ENCODE assay signal across 26 mouse cellular contexts in the genomic region with DNA sequence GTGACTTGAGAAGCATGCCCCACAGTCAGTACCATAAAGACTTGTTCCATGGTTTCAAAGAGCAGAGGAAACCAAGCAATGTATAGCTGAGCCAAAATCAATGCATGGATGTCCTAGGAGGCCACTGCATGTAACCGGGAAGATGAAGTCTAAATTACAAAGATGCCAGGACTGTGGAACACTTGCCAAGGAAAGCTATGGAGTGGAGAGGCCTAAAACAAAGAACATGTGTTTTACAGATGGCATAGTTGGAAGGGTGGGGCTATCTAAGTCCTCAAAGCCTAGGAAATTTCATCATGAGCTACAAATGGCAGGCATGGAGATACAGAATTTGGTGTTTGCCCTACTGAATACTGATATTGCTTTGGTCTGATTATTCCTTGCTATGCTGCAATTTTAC.
A peak's percentile ranks its signal among the peaks of the same experiment; 100 is the strongest.
DNase-seq lines count a peak whose midpoint lies in the region; ATAC-seq and TF ChIP-seq lines count a peak whose summit lies in the region.
"Had no signal": no experiment of that assay in that cellular context is flagged by ENCODE, and none has a peak within 500 bp of the region (broad histone marks: within the 10 kb centered on the region; RNA-seq: fewer than 3 reads in every experiment).

No protein-coding gene starts in this region.

- H3K27ac ChIP-seq in heart, embryonic 10.5 days = no peak overlapping the region
- no peak overlapping the region for H3K27ac ChIP-seq in limb, embryonic 14.5 days (replicated peaks; ENCODE audit: low read depth, low read length)
- no peak overlapping the region for H3K27ac ChIP-seq in limb, embryonic 10.5 days
- H3K27ac ChIP-seq: embryonic facial prominence, embryonic 12.5 days; embryonic facial prominence, embryonic 15.5 days; forebrain, embryonic 10.5 days; forebrain, embryonic 12.5 days had no signal

- H3K4me1 ChIP-seq in heart, embryonic 10.5 days = no peaks in the 10 kb centered on the region
- peaks cover 4% of the 10 kb centered on the region; the same call in 1 of the 2 replicates for H3K4me1 ChIP-seq in limb, embryonic 14.5 days (ENCODE audit: control insufficient read depth, insufficient read depth, low read length)
- H3K4me1 ChIP-seq in limb, embryonic 10.5 days = no peaks in the 10 kb centered on the region
- H3K4me1 ChIP-seq: embryonic facial prominence, embryonic 12.5 days; embryonic facial prominence, embryonic 15.5 days; forebrain, embryonic 10.5 days; forebrain, embryonic 12.5 days had no signal

- no peak overlapping the region for H3K9ac ChIP-seq in limb, embryonic 14.5 days (ENCODE audit: low read depth, low read length, severe bottlenecking)
- H3K9ac ChIP-seq: embryonic facial prominence, embryonic 12.5 days; embryonic facial prominence, embryonic 15.5 days; forebrain, embryonic 12.5 days had no signal

- peaks cover 2% of the 10 kb centered on the region for H3K36me3 ChIP-seq in heart, embryonic 10.5 days
- no peaks in the 10 kb centered on the region for H3K36me3 ChIP-seq in limb, embryonic 14.5 days (ENCODE audit: control insufficient read depth, insufficient read depth, low read length)
- H3K36me3 ChIP-seq in limb, embryonic 10.5 days = peaks cover 2% of the 10 kb centered on the region

- H3K9me3 ChIP-seq in heart, embryonic 10.5 days = no peaks in the 10 kb centered on the region
- no peaks in the 10 kb centered on the region for H3K9me3 ChIP-seq in limb, embryonic 14.5 days (ENCODE audit: control insufficient read depth, low read length)
- no peaks in the 10 kb centered on the region for H3K9me3 ChIP-seq in limb, embryonic 10.5 days (replicated peaks)
- H3K9me3 ChIP-seq: embryonic facial prominence, embryonic 12.5 days; embryonic facial prominence, embryonic 15.5 days; forebrain, embryonic 10.5 days; forebrain, embryonic 12.5 days had no signal

- no peak for TF ChIP-seq POLR2A in limb, embryonic 14.5 days (IDR thresholded peaks at IDR 0.05; ENCODE audit: borderline replicate concordance, extremely low read depth, insufficient read depth, insufficient read length)

- WGBS in heart, embryonic 10.5 days = 78% methylated on average over 1 of the region's 1 CpGs
- 50% methylated on average over 1 of the region's 1 CpGs for WGBS in limb, embryonic 14.5 days
- 93% methylated on average over 1 of the region's 1 CpGs for WGBS in limb, embryonic 10.5 days

- intact Hi-C loops in gastrocnemius, postnatal 36 days (cut with DNase I) = no loop called here

- ATAC-seq in limb, embryonic 14.5 days (ENCODE audit: low FRiP score, low read depth) = no peak
- ATAC-seq: CD4-positive, CD25-positive, alpha-beta regulatory T cell, adult 4 months; forebrain, embryonic 14.5 days; forebrain, embryonic 16.5 days had no signal

- DNase-seq in heart, adult 11 months = peak; percentile 56
- no peak for DNase-seq in heart, embryonic 10.5 days (ENCODE audit: low spot score)
- DNase-seq in limb, embryonic 14.5 days (ENCODE audit: low spot score) = peak; percentile 41
- DNase-seq in limb, embryonic 10.5 days (ENCODE audit: low spot score) = no peak
- DNase-seq in NIH3T3 (ENCODE audit: low read depth) = peak; percentile 61
- DNase-seq in cerebellum, postnatal 4 days (ENCODE audit: low spot score in 2 of 2) = no peak
- DNase-seq in gastrocnemius, postnatal 36 days = no peak
- DNase-seq: adrenal gland, adult 8-10 months; adrenal gland, postnatal 14 days; adrenal gland, postnatal 36 days; B cell, adult 2 months; cerebellum, adult 11-12 months; cerebellum, adult 2 months; cerebellum, adult 9-10 months; cerebellum, postnatal 10 days; cerebellum, postnatal 25 days; embryo, embryonic 11 days had no signal

- no peak overlapping the region for H3K4me2 ChIP-seq in limb, embryonic 14.5 days (replicated peaks; ENCODE audit: low read depth, low read length, severe bottlenecking)
- H3K4me2 ChIP-seq: embryonic facial prominence, embryonic 12.5 days; embryonic facial prominence, embryonic 15.5 days; forebrain, embryonic 12.5 days had no signal

- H3K27me3 ChIP-seq in heart, embryonic 10.5 days (ENCODE audit: insufficient read depth, poor library complexity, severe bottlenecking) = no peaks in the 10 kb centered on the region
- no peaks in the 10 kb centered on the region for H3K27me3 ChIP-seq in limb, embryonic 14.5 days (ENCODE audit: control insufficient read depth, insufficient read depth, low read length)
- no peaks in the 10 kb centered on the region for H3K27me3 ChIP-seq in limb, embryonic 10.5 days (ENCODE audit: low read depth, poor library complexity, severe bottlenecking)
- H3K27me3 ChIP-seq: CH12.LX; embryonic facial prominence, embryonic 12.5 days; embryonic facial prominence, embryonic 15.5 days; forebrain, embryonic 12.5 days had no signal

- H3K4me3 ChIP-seq in heart, embryonic 10.5 days = no peak overlapping the region
- no peak overlapping the region for H3K4me3 ChIP-seq in limb, embryonic 14.5 days (replicated peaks; ENCODE audit: low read length)
- H3K4me3 ChIP-seq in limb, embryonic 10.5 days = no peak overlapping the region
- H3K4me3 ChIP-seq: embryonic facial prominence, embryonic 12.5 days; embryonic facial prominence, embryonic 15.5 days; erythroblast, embryonic 14.5 days; forebrain, embryonic 10.5 days; forebrain, embryonic 12.5 days had no signal

Comparison
In these comparisons a context has a peak if more than half of its experiments do, and no peak if none do; other contexts are left out.
1. DNase-seq: peak in heart, adult 11 months (single experiment), limb, embryonic 14.5 days (single experiment) and NIH3T3 (single experiment); none in heart, embryonic 10.5 days (single experiment), limb, embryonic 10.5 days (single experiment), cerebellum, postnatal 4 days (0 of 2) and gastrocnemius, postnatal 36 days (0 of 2).